Mouse (Mus musculus): ENCODE data around the gene Lrrc28.
A peak's percentile ranks its signal among the peaks of the same experiment; 100 is the strongest.

The Lrrc28 gene

GRCm38 (mm10) chr7:67644291-67644690 is 777 bp downstream of the Lrrc28 start:
- DNase-seq = peak; percentile 40

- DNase-seq = no peak
Measured at GRCm38 (mm10) chr7:67642955-67643354, 2.1 kb downstream of the Lrrc28 start.

- DNase-seq = no peak
Measured at GRCm38 (mm10) chr7:67639006-67639405, 6.1 kb downstream of the Lrrc28 start.

GRCm38 (mm10) chr7:67636161-67636560 is 8.9 kb downstream of the Lrrc28 start:
- DNase-seq = no peak

- DNase-seq = peak; percentile 81
Measured at GRCm38 (mm10) chr7:67634210-67634609, 10.9 kb downstream of the Lrrc28 start.

GRCm38 (mm10) chr7:67632380-67632779 is 12.7 kb downstream of the Lrrc28 start:
- no peak for DNase-seq

- DNase-seq = peak; percentile 89
Measured at GRCm38 (mm10) chr7:67630817-67631216, 14.3 kb downstream of the Lrrc28 start.

GRCm38 (mm10) chr7:67629681-67630080 is 15.4 kb downstream of the Lrrc28 start:
- no peak for DNase-seq

GRCm38 (mm10) chr7:67626671-67627070 is 18.4 kb downstream of the Lrrc28 start:
- no peak for DNase-seq

- DNase-seq = no peak
Measured at GRCm38 (mm10) chr7:67622151-67622550, 22.9 kb downstream of the Lrrc28 start.

GRCm38 (mm10) chr7:67619836-67620235 is 25.2 kb downstream of the Lrrc28 start:
- no peak for DNase-seq

GRCm38 (mm10) chr7:67618316-67618715 is 26.8 kb downstream of the Lrrc28 start:
- DNase-seq = no peak

- no peak for DNase-seq
Measured at GRCm38 (mm10) chr7:67617646-67618045, 27.4 kb downstream of the Lrrc28 start.

GRCm38 (mm10) chr7:67616890-67617289 is 28.2 kb downstream of the Lrrc28 start:
- DNase-seq = no peak

- DNase-seq = no peak
Measured at GRCm38 (mm10) chr7:67614464-67614861, 30.6 kb downstream of the Lrrc28 start.

- peak; percentile 28 for DNase-seq
Measured at GRCm38 (mm10) chr7:67613795-67614463, 31.1 kb downstream of the Lrrc28 start.

- no peak for DNase-seq
Measured at GRCm38 (mm10) chr7:67608348-67609024, 36.6 kb downstream of the Lrrc28 start.

GRCm38 (mm10) chr7:67607669-67608347 is 37.3 kb downstream of the Lrrc28 start:
- DNase-seq = no peak

GRCm38 (mm10) chr7:67606250-67606649 is 38.8 kb downstream of the Lrrc28 start:
- no peak for DNase-seq

- DNase-seq = no peak
Measured at GRCm38 (mm10) chr7:67605114-67605513, 40.0 kb downstream of the Lrrc28 start.

GRCm38 (mm10) chr7:67598050-67598449 is 47.0 kb downstream of the Lrrc28 start:
- peak; percentile 68 for DNase-seq

- no peak for DNase-seq
Measured at GRCm38 (mm10) chr7:67596961-67597360, 48.1 kb downstream of the Lrrc28 start.

- DNase-seq = no peak
Measured at GRCm38 (mm10) chr7:67596322-67596721, 48.7 kb downstream of the Lrrc28 start.

GRCm38 (mm10) chr7:67593902-67594301 is 51.2 kb downstream of the Lrrc28 start:
- no peak for DNase-seq

All from kidney, adult 9 months (tissue).